Mouse (Mus musculus) lung, embryonic 16.5 days (tissue): Measurements from ENCODE around the gene Defa33. TPM values are rescaled to one million over a fixed set of nuclear protein-coding genes. Genes with fewer than 3 reads are reported as not detected.
"Not testable (repeated sequence)": the region's sequence is repeated elsewhere in the genome, so short reads cannot be mapped to it uniquely, and the experiment has no call there.

Experiments
- ATAC-seq: fragments of 200-750 bp; cut with Nextera tagmentation; 2 replicates; pipeline ENCODE4 v1.8.0; 2017; ENCODE audit warnings: low read depth, mild to moderate bottlenecking, moderate library complexity
- H3K27ac ChIP-seq: fragments of 300-500 bp; sonication (generic); 2 replicates; pipeline ENCODE4 v1.5.1; 2014; ENCODE audit warnings: mild to moderate bottlenecking, control low read depth, low read length
- H3K27me3 ChIP-seq: fragments of 300-500 bp; sonication (generic); 2 replicates; pipeline ENCODE4 v1.6.1; 2014; ENCODE audit warnings: low read depth, low read length, mixed read lengths; ENCODE audit not compliant: control insufficient read depth, insufficient read depth
- H3K36me3 ChIP-seq: fragments of 300-500 bp; sonication (generic); 2 replicates; pipeline ENCODE4 v1.6.1; 2014; ENCODE audit warnings: low read length; ENCODE audit not compliant: control insufficient read depth, insufficient read depth
- H3K4me1 ChIP-seq: fragments of 300-500 bp; sonication (generic); replicated peaks from 2 replicates; pipeline ENCODE4 v1.6.1; 2014; ENCODE audit warnings: low read length, mixed read lengths; ENCODE audit not compliant: control insufficient read depth, insufficient read depth
- H3K4me2 ChIP-seq: fragments of 300-500 bp; sonication (generic); 2 replicates; pipeline ENCODE4 v1.6.1; 2014; ENCODE audit warnings: low read depth, low read length, control low read depth
- H3K4me3 ChIP-seq: fragments of 300-500 bp; sonication (generic); 2 replicates; pipeline ENCODE4 v1.5.1; 2014; ENCODE audit warnings: mild to moderate bottlenecking, low read length, control low read depth
- H3K9ac ChIP-seq: fragments of 300-500 bp; sonication (generic); 2 replicates; pipeline ENCODE4 v1.6.1; 2014; ENCODE audit warnings: low read length, control low read depth
- H3K9me3 ChIP-seq: fragments of 300-500 bp; sonication (generic); 2 replicates; pipeline ENCODE4 v1.6.1; 2016; ENCODE audit warnings: low read length; ENCODE audit not compliant: control insufficient read depth
- WGBS: fragments of 180-500 bp; shearing (Covaris S2); extraction: QIAGEN DNeasy Blood & Tissue Kit; methylation state at CpG from one replicate; pipeline ENCODE4 v1.1.7; 2014; 5-methylcytosine and 5-hydroxymethylcytosine counted together
- polyA plus RNA-seq: library from polyadenylated mRNA; unstranded; fragments of >200 nt; fragmentation: Nextera tagmentation; extraction: Ambion mirVana; gene quantifications from 2 replicates; pipeline ENCODE4 v1.2.1, GENCODE M21; 2015

Gene Defa33
- not detected in 2 replicates for polyA plus RNA-seq

GRCm38 (mm10) chr8:21391511-21391910, at the start of gene Defa33:
TSS of gene Defa33 (plus strand) at chr8:21391811.
- not testable (repeated sequence) for H3K9ac ChIP-seq, H3K9me3 ChIP-seq, ATAC-seq, H3K27me3 ChIP-seq, H3K27ac ChIP-seq, H3K4me3 ChIP-seq, H3K4me2 ChIP-seq, H3K4me1 ChIP-seq, H3K36me3 ChIP-seq
- WGBS: no CpG with 5 or more reads among the region's 2 CpGs

- H3K4me3 ChIP-seq, ATAC-seq, H3K36me3 ChIP-seq, H3K9ac ChIP-seq, H3K27ac ChIP-seq, H3K4me1 ChIP-seq, H3K4me2 ChIP-seq, H3K27me3 ChIP-seq, H3K9me3 ChIP-seq: not testable (repeated sequence)
- WGBS: no CpG with 5 or more reads among the region's 2 CpGs
Observed at GRCm38 (mm10) chr8:21378215-21378614, 13.4 kb upstream of the Defa33 start, which contains the start of gene Defa2. TSS of gene Defa2 (plus strand) at chr8:21378515.

- not testable (repeated sequence) for H3K9ac ChIP-seq, H3K9me3 ChIP-seq, H3K36me3 ChIP-seq, ATAC-seq, H3K4me2 ChIP-seq, H3K27me3 ChIP-seq, H3K4me1 ChIP-seq, H3K27ac ChIP-seq, H3K4me3 ChIP-seq
- no CpG with 5 or more reads among the region's 1 CpGs for WGBS
Observed at GRCm38 (mm10) chr8:21427111-21427510, 35.5 kb downstream of the Defa33 start, which contains the start of gene Defa36. TSS of gene Defa36 (plus strand) at chr8:21427411.

Other genes starting within 250 kb of the Defa33 start
- not detected in 2 replicates for gene Defa22, start 229.5 kb upstream of the Defa33 start, polyA plus RNA-seq
- not detected in 2 replicates for gene Defa31, start 200.2 kb upstream of the Defa33 start, polyA plus RNA-seq
- gene Gm15293, start 190.2 kb upstream of the Defa33 start, polyA plus RNA-seq: not detected in 2 replicates
- gene Gm15292, start 142.1 kb upstream of the Defa33 start, polyA plus RNA-seq: not detected in 2 replicates
- gene Defa27, start 76.3 kb upstream of the Defa33 start, polyA plus RNA-seq: not detected in 2 replicates
- gene Defa29, start 64.8 kb upstream of the Defa33 start, polyA plus RNA-seq: not detected in 2 replicates
- gene Defa2, start 13.3 kb upstream of the Defa33 start, polyA plus RNA-seq: not detected in 2 replicates
- gene Defa36, start 35.6 kb downstream of the Defa33 start, polyA plus RNA-seq: not detected in 2 replicates
- not detected in 2 replicates for gene Gm7849, start 64.7 kb downstream of the Defa33 start, polyA plus RNA-seq
- gene Defa20, start 117.4 kb downstream of the Defa33 start, polyA plus RNA-seq: not detected in 2 replicates
- not detected in 2 replicates for gene Defa32, start 137.2 kb downstream of the Defa33 start, polyA plus RNA-seq
- gene Defa37, start 173.6 kb downstream of the Defa33 start, polyA plus RNA-seq: 1.1 TPM in 1 of 2 replicates, not detected in the other
- gene Defa28, start 191.2 kb downstream of the Defa33 start, polyA plus RNA-seq: not detected in 2 replicates
- not detected in 2 replicates for gene Gm7861, start 202.7 kb downstream of the Defa33 start, polyA plus RNA-seq
- gene Defa26, start 226.4 kb downstream of the Defa33 start, polyA plus RNA-seq: not detected in 2 replicates